Mouse (Mus musculus): ENCODE data around the gene Sry.

Sry gene

GRCm38 (mm10) chrY:2663558-2663957 lies at the start of gene Sry:
Gene Sry, minus strand, starts transcription at chrY:2663658.
- DNase-seq, result no peak
